Mouse (Mus musculus) erythroblast, embryonic 14.5 days (primary cell): ENCODE measurements at regions not wholly inside any gene's neighbourhood (a gene's known extent, or its start where the extent isn't known, plus 50 kb on each side); places are given as distances from the start of the nearest gene placed in this dataset.

ENCODE experiments used
- GATA1 ChIP-seq: IDR thresholded peaks from 2 replicates; pipeline ENCODE4 v1.6.1; 2012; ENCODE audit warnings: low read length, inconsistent platforms, mixed read lengths
- TAL1 ChIP-seq: IDR thresholded peaks from 3 replicates; pipeline ENCODE4 v1.6.1; 2012; ENCODE audit warnings: low read length, inconsistent platforms, mixed read lengths

DNA sequence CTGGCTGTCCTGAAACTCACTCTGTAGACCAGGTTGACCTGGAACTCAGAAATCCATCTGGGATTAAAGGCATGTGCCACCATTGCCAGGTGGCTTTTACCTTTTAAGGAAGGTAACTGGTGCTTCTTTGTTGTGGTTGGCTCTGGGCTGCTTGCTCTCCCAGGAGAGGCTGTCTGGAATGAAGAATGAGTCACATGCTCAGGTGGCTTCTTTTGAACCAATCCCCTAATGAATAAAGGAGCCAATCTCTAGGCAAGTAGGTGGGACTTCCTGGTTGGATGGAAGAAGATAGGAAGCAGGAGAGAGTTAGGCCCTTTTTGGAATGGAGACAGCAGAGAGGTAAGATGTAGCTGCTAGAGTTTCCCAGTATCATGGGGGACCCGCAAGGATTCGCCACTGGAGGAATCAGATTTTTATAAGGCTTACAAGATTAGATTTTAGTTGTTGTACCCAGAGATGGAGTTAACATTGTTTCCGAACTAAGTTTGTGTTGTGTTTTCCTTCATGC, 241.6 kb downstream of the Enc1 start:
- TF ChIP-seq GATA1 (no peak), TAL1 (no peak)
